Mouse (Mus musculus): ENCODE data around the gene Oxsr1.
"Not testable (repeated sequence)": the region's sequence is repeated elsewhere in the genome, so short reads cannot be mapped to it uniquely, and the experiment has no call there.

Gene Oxsr1

DNA sequence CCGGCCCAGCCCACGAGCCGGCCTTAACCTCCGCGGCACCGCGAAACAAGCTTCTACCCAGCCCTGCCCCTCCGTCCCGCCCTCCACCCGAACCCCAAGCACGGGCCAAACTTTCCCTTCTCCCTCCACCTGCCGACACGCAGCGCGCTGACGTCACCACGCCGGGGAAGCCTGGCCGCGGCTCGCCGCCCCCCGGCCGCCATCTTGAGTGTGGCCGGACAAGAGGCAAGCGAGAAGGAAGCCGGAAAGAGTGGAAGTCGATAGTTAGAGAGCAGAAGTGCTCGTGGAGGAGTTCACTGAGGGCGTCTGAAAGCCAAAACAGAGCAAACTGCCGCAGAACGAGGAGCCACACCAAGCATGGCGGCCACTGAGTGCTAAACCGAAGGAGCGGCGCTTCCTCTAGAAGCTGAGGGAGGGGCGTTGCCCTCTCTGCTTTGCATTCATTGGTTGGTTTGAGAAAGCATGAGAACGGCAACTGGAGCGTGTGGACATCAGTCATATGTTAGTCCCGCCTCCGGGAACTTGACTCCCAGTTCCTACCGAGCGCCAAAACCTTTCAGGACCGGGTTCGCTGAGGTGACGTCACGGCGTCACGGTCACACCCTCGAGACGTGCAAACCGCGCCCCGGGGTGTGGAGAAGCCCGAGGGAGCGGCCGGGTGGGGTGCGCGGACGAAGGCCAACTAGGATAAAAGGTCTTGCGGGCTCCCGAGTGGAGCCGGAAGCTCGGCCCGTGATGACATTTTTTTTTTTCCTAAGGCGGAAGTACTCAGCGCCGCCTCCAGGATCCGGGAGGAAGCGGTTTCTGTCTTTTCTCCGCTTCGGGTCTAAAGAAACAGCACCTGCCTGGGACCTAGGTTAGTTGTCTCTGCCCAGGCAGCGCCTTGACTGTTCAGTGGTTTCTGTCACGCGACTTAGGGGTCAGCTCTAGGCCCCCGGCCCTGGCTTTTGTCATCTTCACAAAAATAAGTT is at the start of gene Oxsr1:
Gene Oxsr1, minus strand, starts transcription at position 139 of the 971 bp plus-strand sequence.
- DNase-seq (ENCODE audit: low read depth, low spot score), result peak; percentile 98

DNA sequence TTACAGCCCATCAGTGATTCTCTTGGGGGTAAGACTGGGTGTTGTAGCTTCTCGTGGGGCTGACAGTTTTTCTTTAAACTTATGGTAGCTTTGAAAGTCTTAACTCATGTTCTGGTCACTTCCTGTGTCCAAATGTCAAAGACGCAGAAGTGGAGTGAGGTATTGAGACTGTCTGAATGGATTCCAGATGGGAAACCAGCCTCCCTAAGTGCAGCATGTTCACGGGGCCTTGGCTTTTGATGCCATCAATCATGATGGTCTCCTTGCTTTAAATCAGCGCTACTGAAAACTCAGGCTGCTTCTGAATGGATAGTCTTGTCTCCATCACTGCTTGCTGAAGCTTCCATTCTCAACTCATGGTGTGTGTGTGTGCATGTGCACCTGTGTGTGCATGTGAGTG is 49.0 kb upstream of the Oxsr1 start:
- DNase-seq (ENCODE audit: low read depth, low spot score), result peak; percentile 61

DNA sequence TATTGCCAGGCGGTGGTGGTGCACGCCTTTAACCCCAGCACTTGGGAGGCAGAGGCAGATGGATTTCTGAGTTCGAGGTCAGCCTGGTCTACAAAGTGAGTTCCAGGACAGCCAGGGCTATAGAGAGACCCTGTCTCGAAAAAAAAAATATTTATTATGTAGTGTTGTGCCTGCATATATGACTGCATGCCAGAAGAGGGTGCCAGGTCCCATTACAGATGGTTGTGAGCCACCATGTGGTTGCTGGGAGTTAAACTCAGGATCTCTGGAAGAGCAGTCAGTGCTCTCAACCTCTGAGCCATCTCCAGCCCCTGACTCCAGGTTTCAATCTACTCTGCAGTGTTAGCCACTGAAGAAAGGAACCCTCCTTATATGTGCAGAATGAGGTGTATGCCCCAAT is 48.5 kb upstream of the Oxsr1 start:
- DNase-seq (ENCODE audit: low read depth, low spot score), result not testable (repeated sequence)

DNA sequence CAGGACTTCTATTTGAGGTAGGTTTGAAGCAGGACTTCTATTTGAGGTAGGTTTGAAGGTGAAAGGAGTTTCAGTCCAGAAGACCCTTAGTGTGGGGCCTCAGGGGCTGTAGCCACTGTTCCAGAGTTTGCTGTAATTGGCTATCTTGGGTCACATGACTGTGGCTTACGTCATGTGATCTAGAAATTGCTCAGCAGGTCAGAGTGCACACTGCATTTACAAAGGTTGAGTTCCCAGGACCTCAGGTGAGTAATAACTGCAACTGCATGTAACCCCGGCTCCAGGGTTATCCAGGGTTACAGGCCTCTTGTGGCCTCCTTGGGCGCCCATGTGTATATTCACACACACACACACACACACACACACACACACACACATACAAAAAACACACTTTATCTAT is 46.1 kb upstream of the Oxsr1 start:
- no peak for DNase-seq (ENCODE audit: low read depth, low spot score)

DNA sequence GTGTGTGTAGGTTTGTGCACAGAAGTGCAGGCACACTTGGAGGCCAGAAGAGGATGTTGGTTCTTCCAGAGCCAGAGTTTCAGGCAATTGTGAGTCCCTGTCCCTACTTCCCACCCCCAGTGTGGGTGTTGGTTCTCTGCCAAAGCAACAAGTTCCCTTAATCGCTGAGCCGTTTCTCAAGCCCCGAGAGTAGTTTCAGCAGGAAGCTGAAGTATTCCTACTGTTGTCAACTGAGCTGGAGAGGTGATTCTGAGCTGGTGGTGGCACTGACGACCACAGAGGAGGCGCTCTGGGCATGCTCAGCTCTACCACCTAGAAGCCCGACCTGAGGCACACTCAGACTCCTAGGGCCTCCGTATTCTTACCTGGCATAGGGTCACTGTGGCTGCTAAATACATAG is 43.1 kb upstream of the Oxsr1 start, which contains the start of gene Slc22a14:
Gene Slc22a14, minus strand, starts transcription at position 270 of the 400 bp plus-strand sequence.
- no peak for DNase-seq (ENCODE audit: low read depth, low spot score)

DNA sequence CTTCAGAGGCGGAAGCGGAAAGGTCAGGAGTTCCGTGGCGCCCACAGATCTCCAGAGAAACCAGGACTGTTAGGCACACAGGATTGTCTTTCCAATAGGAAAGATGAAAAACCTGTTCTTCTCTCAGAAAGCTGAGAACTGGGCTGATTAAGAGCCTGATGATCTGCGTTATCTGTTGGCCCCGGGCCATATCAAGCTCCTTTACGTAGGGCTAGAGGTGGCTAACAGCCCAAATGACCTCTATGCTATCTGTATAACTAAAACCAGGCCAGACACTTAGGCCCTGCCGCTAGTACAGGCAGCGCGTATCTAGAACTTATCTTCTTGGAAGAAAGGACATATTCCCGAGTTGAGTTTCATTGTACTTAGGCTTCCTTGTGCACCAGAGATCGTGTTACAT is 41.0 kb upstream of the Oxsr1 start:
- no peak for DNase-seq (ENCODE audit: low read depth, low spot score)

DNA sequence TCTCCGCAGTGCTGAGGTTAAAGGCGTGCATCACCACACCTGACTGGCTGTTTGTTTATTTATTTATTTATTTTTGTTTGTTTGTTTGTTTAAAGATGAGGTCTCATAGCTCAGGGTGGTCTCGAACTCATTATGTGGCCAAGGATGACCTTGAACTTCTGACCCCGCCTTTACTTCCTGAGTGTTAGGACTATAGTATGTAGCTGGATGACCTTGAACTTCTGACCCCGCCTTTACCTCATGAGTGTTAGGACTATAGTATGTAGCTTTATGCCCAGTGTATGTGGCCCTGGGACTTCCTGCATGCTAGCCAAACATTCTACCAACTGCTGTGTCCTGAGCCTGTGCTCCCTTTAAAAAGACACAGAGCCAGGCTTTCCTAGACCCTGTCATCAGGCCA is 39.2 kb upstream of the Oxsr1 start:
- no peak for DNase-seq (ENCODE audit: low read depth, low spot score)

DNA sequence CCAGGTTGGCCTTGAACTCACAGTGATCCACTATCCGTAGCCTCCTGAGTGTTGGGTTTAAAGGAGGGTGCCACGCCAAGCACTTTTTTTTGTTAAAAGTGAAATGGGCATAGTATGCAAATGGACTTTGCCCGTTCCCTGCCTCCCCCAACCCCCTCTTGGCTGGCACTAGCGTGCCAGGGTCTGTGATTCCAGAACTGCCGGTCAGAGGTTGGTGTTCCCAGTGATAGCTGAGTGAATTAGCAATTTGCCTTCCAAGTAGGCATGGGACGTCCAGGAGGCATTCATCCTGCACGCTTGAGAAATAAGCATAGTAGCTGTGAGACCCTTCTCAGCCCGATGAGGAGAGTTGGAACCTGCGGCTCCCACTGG is 35.8 kb upstream of the Oxsr1 start:
- no peak for DNase-seq (ENCODE audit: low read depth, low spot score)

DNA sequence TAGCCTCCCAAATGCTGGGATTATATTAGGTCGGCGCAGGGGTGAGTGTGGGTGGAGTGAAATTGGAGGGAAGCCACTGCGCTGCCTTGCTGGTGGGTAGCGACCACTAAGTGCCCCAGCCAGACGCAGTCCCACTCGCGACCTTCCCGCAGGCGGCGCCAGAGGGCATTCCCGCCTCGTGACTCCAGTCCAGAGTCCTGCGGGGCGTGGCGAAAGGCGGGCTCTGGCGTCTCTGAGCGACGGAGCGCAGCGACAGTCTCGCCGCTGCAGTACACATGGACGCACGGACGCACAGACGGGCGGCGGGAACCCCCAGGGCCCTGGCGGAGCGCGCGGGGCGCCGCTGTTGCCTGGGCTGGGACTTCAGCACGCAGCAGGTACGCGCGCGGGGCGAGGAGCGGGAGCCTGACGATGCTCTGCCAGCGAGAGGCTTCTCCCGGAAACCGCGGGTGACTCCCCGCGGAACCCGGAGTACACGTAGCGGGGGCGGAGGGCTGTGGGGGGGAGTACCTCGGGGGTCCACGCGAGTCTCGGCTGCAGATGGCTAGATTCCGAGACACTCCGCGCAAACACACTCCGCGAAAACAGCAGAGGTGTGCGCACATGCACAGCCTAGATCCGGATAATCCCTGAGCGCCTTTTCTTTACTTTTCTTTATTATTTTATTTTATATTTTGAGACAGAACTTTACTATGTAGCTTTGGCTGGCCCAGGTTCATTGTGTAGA is 35.3 kb upstream of the Oxsr1 start, which contains the start of gene Xylb:
Gene Xylb, plus strand, starts transcription at position 51 of the 727 bp plus-strand sequence.
- DNase-seq (ENCODE audit: low read depth, low spot score), result peak; percentile 87

DNA sequence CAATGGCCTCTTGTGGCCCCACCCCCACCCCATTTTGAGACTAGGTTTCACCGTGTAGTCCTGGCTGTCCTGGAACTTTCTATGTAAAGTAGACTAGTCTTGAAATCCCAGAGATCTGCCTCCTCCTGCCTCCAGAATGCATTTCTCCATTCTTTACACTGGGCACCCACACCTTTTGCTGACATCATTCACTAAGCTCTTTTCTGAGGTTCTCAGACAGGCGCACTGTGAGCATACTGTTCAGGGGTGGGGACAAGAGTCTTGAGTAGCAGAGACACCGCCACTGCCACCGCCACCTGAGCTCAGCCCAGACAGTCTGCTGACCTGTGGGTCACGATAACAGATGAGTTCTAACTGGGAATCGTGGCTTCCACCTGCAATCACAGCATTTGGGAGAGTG is 33.7 kb upstream of the Oxsr1 start:
- DNase-seq (ENCODE audit: low read depth, low spot score), result no peak

DNA sequence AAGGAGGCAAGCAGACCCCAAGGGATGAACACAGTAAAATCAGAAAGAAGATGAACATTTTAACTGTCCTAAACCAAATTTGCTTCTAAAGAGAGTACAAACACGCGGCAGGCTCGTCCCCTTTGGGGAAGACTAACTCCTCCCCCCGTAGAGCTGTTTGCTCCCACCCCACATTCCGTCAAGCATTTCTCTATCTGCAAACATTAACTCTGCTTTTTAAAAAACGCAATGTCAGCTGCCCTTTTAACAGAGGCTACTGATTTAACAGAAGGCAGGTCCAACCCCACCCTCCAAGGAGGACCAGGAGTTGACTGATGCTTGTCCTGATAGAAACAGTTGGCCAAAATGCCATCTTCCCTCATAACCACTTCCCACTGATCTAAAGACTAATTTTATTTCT is 31.7 kb upstream of the Oxsr1 start:
- DNase-seq (ENCODE audit: low read depth, low spot score), result no peak

DNA sequence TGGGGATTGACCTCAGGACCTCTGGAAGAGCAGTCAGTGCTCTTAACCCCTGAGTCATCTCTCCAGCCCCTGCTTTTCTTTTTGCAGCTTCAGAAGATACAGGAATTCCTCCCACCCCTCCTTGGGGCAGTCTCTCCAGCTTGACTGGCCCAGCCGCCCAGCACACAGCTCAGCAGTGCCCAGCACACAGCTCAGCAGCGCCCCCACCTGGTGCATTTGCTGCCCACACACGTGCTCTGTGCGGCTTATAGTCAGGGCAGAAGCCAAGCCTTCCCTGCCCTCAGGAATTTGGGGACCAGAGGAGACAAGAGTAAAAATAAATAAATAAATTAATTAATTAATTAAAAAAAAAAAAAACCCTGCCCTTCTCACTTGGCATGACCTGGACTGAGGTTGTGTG is 29.8 kb upstream of the Oxsr1 start:
- DNase-seq (ENCODE audit: low read depth, low spot score), result peak; percentile 77

DNA sequence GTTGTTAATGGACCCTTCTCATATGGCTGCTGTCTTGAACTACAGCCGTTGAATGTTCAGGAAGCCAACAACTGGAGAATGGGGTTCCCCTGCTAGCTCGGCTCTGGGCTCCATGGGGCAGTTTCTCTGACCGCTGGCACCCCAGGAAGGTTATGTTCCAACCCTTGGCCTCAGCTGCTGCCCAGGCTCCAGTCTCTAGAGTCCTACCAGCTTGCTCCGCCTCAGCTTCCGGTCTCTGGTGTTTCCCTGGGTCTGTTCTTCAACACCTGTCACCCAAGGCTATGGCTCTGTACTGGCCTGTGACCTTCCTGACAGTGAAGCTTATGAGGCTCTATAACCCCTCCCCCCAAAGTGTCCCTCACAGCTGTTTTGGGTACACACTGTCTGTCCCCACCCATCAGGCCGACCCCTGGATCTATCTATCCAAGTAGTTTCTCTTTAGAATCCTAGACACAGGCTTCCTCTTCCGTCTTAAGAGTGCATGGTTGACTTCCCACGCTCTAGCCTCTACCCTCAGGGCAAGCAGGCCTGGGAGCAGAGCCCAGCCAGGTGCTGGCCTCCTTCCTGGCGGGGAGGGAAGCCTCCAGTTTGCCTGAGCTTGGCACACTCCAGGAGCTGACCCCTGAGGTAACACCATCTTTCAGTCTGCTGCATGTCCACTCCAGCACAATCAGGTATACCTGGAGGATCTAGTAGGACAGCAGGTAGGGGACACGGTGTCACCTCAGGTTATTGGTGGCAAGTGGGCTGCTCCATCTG is 28.9 kb upstream of the Oxsr1 start:
- no peak for DNase-seq (ENCODE audit: low read depth, low spot score)

DNA sequence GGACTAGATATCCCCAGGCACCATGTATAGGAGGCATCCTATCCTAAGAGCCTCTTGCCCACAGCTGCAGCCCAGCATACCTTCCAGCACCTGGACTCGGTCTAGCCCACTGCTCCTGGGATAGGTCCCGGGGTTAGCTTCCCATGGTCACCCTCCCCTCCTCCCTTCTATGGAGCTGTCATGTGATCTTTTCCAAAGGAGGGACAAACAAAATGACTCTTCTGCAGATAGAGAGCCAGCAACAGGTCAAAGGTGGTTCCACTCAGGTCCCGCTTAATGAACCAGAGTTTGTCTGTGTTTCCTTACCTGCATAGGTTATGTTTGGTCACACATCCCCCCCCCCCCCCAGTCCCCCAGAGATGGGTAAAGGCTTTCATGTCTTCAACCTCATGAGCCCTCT is 28.3 kb upstream of the Oxsr1 start:
- no peak for DNase-seq (ENCODE audit: low read depth, low spot score)

DNA sequence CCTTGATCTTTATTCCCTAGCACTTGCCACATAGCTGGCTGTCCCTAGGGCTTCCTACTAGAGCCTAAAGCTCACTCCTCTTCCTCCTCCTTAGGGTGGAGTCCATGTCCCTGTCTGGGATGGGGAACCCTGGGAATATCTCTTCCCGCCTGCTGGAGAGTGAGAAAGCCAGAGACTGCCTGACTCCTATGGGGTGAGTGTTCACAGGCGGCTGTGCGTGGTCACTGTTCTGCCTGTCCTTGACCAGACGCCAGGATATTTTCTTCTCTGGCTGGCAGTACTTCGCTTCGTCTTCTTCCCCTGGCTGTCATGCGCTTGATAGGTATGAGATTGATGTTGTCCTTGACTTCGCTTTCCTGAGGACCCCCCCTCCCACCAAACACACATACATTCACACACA is 24.1 kb upstream of the Oxsr1 start:
- no peak for DNase-seq (ENCODE audit: low read depth, low spot score)

DNA sequence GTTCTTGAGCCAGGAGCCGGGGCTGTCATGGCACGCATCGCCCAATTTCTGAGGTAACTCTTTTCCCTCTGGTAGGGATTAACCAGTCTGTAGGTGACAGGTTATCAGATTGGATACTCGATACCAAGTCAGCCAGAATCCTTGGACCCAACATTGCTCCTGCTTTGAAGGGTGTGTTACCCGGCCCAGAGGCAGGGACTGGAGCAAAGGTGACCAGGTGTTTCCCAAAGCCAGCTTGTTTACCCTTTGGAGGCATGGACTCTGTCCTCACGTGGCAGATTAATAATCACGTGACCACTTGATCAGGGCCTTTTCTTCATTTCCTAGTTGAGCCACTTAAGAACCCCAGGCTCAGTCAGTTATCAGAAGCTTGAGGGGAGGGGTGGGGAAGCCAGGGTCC is 20.5 kb upstream of the Oxsr1 start:
- DNase-seq (ENCODE audit: low read depth, low spot score), result no peak

DNA sequence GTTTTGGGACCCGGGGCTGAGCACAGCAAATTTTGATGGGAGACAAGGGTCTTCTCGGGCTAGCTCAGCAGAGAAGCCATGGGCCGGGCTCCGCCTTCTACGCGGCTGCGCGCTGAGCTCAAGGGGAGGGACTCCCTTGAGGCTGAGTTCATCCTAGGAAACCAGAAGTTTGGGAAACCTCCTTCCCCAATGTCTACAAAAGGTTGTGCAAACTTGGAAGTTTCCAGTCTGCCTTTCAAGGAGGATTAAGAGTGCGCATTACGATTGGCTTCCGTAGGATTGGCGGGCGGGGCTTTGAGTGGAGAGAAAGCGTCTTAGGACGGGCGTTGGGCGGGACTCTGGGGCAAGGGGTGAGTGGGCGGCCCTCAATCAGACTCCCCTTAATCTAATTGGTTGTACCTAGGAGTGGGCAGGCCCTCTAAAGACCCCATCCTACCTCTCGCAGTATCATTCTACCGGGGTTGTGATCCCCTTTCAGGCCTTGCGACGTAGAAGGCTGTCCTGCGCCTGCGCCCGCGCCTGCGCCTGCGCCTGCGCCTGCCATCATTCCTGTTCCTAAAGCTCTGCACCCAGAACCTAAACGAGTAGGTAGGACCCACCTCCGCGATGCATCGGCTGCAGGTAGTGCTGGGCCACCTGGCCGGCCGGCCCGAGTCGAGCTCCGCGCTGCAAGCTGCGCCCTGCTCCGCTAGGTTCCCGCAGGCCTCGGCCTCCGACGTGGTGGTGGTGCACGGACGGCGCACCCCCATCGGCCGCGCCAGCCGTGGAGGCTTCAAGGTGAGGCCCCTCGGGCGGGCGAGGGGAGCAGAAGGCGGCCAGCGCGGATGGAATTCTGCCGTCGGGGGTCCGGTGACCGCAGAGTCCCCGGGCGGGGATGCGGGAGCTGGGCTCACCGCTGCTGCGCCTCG is 18.9 kb upstream of the Oxsr1 start, which contains the start of gene Myd88:
Gene Myd88, minus strand, starts transcription at position 503 of the 908 bp plus-strand sequence.
- peak; percentile 95 for DNase-seq (ENCODE audit: low read depth, low spot score)

DNA sequence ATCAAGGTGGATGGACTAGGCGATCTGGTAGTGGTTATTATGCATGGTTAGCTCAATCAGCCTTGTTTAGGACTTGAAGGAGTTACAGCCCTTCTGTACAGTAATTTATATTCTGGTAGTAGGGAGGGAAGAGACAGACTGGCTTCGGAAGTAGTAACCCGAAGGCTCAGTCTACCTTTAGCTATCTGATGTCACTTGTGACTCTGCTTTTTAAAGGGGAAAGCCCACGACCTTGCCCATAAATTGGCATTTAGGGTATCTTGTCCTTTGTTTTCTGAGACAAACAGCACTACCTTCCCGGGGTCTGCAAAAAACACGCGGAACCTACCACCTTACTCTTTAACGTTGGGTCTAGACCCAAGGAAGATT is 18.0 kb upstream of the Oxsr1 start:
- DNase-seq (ENCODE audit: low read depth, low spot score), result no peak

DNA sequence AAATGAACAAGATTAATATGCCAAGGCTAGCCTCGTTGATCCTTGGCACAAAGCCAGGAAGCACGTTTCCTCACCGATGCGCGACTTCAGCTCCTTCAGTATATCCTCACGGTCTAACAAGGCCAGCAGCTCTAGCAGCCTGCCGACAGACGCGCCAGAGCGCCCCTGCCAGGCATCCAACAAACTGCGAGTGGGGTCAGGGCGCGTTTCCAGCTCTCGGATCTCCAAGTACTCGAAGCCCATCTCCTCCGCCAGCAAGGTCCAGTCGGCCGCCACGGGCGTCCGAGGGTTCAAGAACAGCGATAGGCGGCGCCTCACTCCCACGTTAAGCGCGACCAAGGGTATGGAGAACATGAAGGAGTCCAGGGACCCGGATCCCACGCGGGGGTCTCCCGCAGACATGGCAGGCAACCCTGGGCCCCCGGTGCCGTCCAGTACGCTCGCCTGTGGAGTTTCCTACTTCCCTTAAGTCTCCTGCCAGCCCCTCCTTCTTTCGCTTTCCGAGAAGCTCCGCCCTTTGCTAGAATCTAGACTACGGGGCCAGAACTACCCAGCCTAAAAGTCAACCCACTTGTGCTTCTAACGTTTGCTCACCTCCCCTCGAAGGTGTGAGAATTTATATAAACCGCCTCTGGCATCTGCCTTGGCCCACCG is 17.5 kb upstream of the Oxsr1 start, which contains the start of gene Acaa1a:
Gene Acaa1a, plus strand, starts transcription at position 119 of the 654 bp plus-strand sequence.
- DNase-seq (ENCODE audit: low read depth, low spot score), result peak; percentile 50

DNA sequence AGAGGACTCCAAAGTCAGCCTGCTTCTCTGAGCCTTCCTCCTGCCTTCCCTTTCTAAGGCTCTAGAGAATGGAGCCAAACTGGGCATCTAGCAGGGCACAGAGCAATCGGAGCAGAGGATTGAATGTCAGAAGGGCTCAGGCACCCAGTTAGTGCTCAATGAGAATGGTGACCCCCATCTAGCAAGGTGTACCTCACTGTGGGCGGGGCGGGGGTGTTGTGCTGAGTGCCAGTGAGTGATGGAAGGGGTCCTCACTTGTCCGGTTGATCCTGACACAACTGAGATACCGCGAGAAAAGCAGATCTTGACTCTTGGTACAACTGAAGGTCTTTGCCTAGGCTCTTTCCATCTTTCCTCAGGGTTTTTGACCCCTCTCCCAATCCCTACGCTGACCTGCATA is 16.9 kb upstream of the Oxsr1 start:
- no peak for DNase-seq (ENCODE audit: low read depth, low spot score)
